ENCODE assay signal across 29 mouse cellular contexts in the genomic region with DNA sequence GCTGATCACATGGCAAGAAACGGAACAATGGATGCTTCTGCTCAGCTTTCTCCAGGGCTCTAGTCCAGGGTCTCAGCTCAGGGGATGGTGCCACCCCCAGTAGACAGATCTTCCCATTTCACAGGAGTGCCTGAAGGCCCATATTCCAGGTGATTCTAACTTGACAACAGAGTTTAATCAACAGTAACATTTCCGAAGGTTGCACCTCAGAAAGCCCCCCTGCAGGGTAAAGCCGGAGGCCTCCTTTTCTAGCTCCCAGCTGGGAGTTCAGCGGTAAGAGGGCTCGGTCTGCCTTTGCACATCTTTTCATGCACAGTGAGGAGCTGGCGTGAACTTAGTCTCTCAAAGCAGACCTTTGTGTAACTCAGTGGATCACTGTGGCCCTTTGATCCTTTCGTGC. TPM values are rescaled to one million over a fixed set of nuclear protein-coding genes. Genes with fewer than 3 reads are reported as not detected.
"Had no signal": no experiment of that assay in that cellular context is flagged by ENCODE, and none has a peak within 500 bp of the region (broad histone marks: within the 10 kb centered on the region; RNA-seq: fewer than 3 reads in every experiment).

No protein-coding gene starts in this region.

- H3K4me2 ChIP-seq: heart, embryonic 12.5 days; hindbrain, embryonic 12.5 days; hindbrain, embryonic 14.5 days; intestine, embryonic 15.5 days; limb, embryonic 12.5 days; liver, embryonic 11.5 days; liver, embryonic 13.5 days had no signal

- H3K36me3 ChIP-seq: heart, embryonic 12.5 days; hindbrain, embryonic 10.5 days; hindbrain, embryonic 12.5 days; intestine, embryonic 15.5 days; limb, embryonic 10.5 days; limb, embryonic 12.5 days; liver, embryonic 13.5 days had no signal

- H3K27me3 ChIP-seq: hindbrain, embryonic 12.5 days; intestine, embryonic 15.5 days; liver, embryonic 13.5 days had no signal

- H3K9ac ChIP-seq: heart, embryonic 12.5 days; hindbrain, embryonic 12.5 days; hindbrain, embryonic 14.5 days; intestine, embryonic 15.5 days; limb, embryonic 12.5 days; liver, embryonic 13.5 days had no signal

- DNase-seq: gastrocnemius, adult 2 months; gastrocnemius, postnatal 10 days; gastrocnemius, postnatal 25 days; heart, adult 2 months; heart, postnatal 10 days; heart, postnatal 4 days; kidney, adult 18-20 months; kidney, adult 8-10 months; kidney, postnatal 10 days; kidney, postnatal 25 days; kidney, postnatal 4 days; liver; liver, embryonic 13.5 days had no signal

- H3K9me3 ChIP-seq: heart, embryonic 12.5 days; hindbrain, embryonic 10.5 days; hindbrain, embryonic 12.5 days; intestine, embryonic 15.5 days; limb, embryonic 10.5 days; limb, embryonic 12.5 days; liver, embryonic 13.5 days had no signal

- H3K4me1 ChIP-seq: heart, embryonic 12.5 days; intestine, embryonic 15.5 days; limb, embryonic 12.5 days; liver, embryonic 13.5 days had no signal

- H3K4me3 ChIP-seq: gastrocnemius, adult 2 months; heart, adult 2 months; heart, embryonic 12.5 days; hindbrain, embryonic 10.5 days; hindbrain, embryonic 12.5 days; intestine, embryonic 15.5 days; layer of hippocampus, adult 2 months; left cerebral cortex, adult 2 months; limb, embryonic 10.5 days; limb, embryonic 12.5 days; liver, embryonic 13.5 days had no signal

- ATAC-seq: hindbrain, embryonic 16.5 days; inflammation-experienced regulatory T-cells, adult 6 months; intestine, embryonic 15.5 days; intestine, postnatal 0 days had no signal

- H3K27ac ChIP-seq: gastrocnemius, adult 2 months; heart, adult 2 months; hindbrain, embryonic 10.5 days; hindbrain, embryonic 12.5 days; hindbrain, embryonic 14.5 days; intestine, embryonic 15.5 days; layer of hippocampus, adult 2 months; left cerebral cortex, adult 2 months; limb, embryonic 10.5 days; limb, embryonic 12.5 days; liver, embryonic 13.5 days had no signal

RNA-seq across cellular contexts. Expression of gene Iqsec3, which starts 22.1 kb away (rescaled TPM):
- total RNA-seq: granulocyte monocyte progenitor cell, adult 5-6 weeks had no signal
- polyA plus RNA-seq: heart, embryonic 12.5 days; heart, embryonic 14.5 days; heart, embryonic 16.5 days; inflammation-experienced regulatory T-cells, adult 6 months; liver, embryonic 13.5 days had no signal
